Mouse (Mus musculus): ENCODE results near the gene Bmpr1b.

DNA sequence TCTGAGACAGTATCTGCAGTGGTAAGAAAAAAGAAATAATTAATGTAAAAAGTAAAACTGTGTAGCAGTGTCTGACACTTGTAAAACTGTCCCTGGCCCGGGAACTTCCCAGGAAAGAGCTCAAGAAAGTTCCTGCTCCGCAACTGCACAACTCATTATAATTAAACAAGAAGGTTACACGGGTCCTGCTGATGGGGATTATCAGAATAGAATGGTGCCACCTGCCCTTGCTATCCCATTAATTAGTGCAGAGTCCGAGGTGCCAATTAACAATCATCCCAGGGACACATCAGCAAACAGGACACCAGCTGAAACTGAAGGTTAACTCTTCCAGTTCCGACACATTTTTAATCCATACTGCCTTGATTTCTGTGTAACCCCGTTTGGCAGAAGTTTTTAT, 216.3 kb downstream of the Bmpr1b start:
- TF ChIP-seq CTCF (IDR thresholded peaks at IDR 0.05; ENCODE audit: low read depth) (no peak), EP300 (IDR thresholded peaks at IDR 0.05; ENCODE audit: low read depth) (no peak)
